28 mouse cellular contexts compared by ENCODE assay signal in the genomic region with DNA sequence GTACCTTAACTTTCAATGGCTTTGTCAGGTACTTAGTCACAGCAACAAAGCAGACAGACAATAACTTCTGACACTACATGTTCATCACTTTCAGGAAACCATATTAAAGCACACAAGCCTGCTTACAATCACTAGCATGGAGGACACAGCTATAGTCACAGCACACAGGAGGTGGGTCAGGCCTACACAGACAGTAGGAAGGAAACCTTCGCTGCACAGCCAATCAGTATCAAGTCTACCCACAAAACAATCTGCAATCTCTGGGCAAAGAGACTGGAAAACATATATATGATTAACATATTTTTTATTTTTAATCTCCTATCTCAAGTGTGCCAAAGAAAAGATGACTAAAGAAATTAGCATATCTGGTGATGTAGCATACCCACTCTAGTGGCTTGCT.
"Had no signal": no experiment of that assay in that cellular context is flagged by ENCODE, and none has a peak within 500 bp of the region (broad histone marks: within the 10 kb centered on the region; RNA-seq: fewer than 3 reads in every experiment).

No protein-coding gene starts in this region.

- ATAC-seq: liver, embryonic 12.5 days; liver, postnatal 0 days; lung, postnatal 0 days; midbrain, embryonic 13.5 days; midbrain, embryonic 15.5 days; midbrain, embryonic 16.5 days had no signal

- H3K27me3 ChIP-seq: limb, embryonic 12.5 days; limb, embryonic 13.5 days; limb, embryonic 15.5 days; liver, embryonic 12.5 days; liver, embryonic 13.5 days; liver, embryonic 15.5 days; lung, embryonic 15.5 days; megakaryocyte, embryonic 14.5 days; midbrain, embryonic 12.5 days; midbrain, embryonic 13.5 days; midbrain, embryonic 15.5 days; neural tube, embryonic 12.5 days had no signal

- H3K4me3 ChIP-seq: limb, embryonic 10.5 days; limb, embryonic 12.5 days; limb, embryonic 13.5 days; limb, embryonic 15.5 days; liver, embryonic 12.5 days; liver, embryonic 13.5 days; liver, embryonic 15.5 days; lung, embryonic 15.5 days; midbrain, embryonic 10.5 days; midbrain, embryonic 12.5 days; midbrain, embryonic 13.5 days; midbrain, embryonic 15.5 days; myocyte; neural tube, embryonic 12.5 days had no signal

- DNase-seq: left cerebral cortex, postnatal 4 days; liver; liver, embryonic 13.5 days; liver, postnatal 0 days; lung, adult 18-20 months; lung, adult 2 months; lung, embryonic 14.5 days; lung, postnatal 10 days; lung, postnatal 14 days; lung, postnatal 36 days; lung, postnatal 4 days; midbrain, embryonic 14.5 days had no signal

- H3K9me3 ChIP-seq: limb, embryonic 10.5 days; limb, embryonic 12.5 days; limb, embryonic 13.5 days; limb, embryonic 15.5 days; liver, embryonic 12.5 days; liver, embryonic 13.5 days; liver, embryonic 15.5 days; lung, embryonic 15.5 days; megakaryocyte, embryonic 14.5 days; midbrain, embryonic 10.5 days; midbrain, embryonic 12.5 days; midbrain, embryonic 13.5 days; midbrain, embryonic 15.5 days; neural tube, embryonic 12.5 days had no signal
